Mouse (Mus musculus): ENCODE measurements around the gene Map4k1.

Map4k1 gene

DNA sequence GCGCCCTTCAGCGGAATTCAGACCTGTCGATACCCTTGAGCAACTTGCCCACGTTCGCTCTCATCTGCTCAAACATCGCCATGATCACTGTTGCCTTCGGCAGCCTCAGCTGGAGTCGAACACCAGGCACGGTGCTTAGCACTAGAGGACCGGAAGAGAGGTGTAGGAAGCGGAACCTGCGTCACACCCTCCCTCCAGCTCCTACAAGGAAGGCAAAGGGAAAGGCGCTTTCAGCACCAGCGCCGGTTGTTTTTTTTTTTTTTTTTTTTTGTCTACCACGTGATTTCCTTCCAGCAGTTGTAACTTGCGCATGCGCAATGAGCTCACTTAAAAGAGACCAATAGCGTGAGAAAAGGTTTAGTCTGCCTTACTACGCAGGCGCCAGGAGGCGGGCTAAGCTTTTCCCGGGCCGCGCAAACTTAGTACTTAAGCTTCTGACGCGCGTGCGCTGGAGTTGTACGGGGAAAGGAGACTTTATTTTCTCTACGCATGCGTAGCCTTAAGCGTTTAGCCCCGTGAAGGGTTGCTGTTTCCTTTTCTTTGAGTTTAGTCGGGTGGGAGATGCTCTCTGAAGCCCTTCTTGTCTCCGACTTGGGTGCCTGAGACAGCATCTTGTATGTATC lies at the start of gene Map4k1, which contains the start of gene Eif3k:
Map4k1 (plus strand) TSS at position 400 of the 623 bp plus-strand sequence.
Eif3k (minus strand) TSS at position 214 of the 623 bp plus-strand sequence.
- DNase-seq = peak; percentile 99

DNA sequence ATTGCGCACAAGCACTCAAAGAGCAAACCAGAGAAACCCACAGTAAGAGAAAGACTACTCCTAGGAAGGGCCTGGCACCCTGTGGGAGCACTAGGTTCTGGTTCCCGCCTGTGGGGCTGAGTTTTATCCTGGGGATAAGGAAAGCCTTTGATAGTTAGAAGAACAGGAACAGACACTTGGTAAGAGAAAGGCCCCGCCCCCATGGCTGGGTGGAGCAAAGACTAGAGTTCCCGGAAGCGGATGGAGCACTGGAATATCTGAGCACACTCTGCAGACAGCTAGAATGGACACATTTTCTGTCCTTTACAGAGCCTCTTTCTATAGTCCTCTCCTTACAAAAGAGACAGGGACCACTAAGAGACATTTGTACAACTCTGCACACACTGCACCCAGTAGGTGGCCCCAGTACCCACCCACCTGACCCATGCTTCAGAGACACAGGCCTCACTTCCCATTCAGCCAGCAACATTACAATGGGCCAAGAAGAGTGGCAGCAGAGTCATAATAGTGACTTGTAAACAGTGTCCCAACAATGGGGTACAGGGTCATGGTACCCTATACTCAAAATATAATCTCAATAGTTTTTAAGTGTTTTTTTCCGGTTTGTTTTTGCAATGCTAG lies 49.3 kb upstream of the Map4k1 start:
- DNase-seq = peak; percentile 83

DNA sequence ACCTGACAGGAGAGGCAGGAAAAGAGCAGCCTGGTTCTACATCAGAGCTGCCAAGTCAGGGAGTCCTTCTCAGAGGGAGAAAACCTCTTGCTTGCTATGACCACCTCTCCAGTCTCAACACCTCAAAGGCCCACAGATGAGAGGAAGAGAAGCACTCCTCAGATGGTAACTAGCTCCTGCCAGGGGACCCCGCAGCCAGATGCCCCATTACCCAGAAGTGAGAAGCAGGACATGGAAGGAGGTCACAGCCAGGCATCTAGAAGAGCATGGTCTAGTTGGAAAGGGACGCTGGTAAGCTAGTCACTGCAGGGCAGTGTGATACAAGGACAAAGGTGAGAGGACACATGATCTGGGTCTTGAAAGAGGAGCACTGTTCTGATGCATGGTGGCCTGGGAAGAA lies 48.0 kb upstream of the Map4k1 start:
- no peak for DNase-seq

GRCm38 (mm10) chr7:28936787-28937186 lies 45.1 kb upstream of the Map4k1 start:
- peak; percentile 78 for DNase-seq

DNA sequence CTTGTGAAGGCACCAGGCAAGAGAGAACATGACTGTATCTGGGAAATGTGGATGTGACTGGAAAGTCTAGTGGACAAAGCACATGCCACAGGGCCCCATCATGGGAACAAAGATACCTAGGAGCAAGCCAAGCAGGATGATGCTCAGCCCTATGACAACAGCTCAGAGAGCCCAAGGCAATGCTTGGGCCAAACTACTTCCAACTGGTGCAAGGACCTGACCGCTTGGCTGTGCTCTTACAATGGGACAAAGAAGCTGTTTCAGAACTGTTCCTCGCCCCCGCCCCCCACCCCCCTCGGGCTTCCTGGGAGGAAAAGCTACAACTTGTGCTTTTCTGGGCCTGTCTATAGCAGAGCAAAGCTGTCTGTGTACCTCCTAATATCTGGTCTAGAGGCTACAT lies 43.2 kb upstream of the Map4k1 start:
- no peak for DNase-seq

- DNase-seq = no peak
These were observed 42.2 kb upstream of the Map4k1 start for GRCm38 (mm10) chr7:28939418-28940183.

GRCm38 (mm10) chr7:28941129-28941528 lies 40.7 kb upstream of the Map4k1 start:
- no peak for DNase-seq

- DNase-seq = no peak
These were observed 40.3 kb upstream of the Map4k1 start for GRCm38 (mm10) chr7:28941542-28941941.

- DNase-seq = no peak
These were observed 38.2 kb upstream of the Map4k1 start for GRCm38 (mm10) chr7:28943451-28944180.

DNA sequence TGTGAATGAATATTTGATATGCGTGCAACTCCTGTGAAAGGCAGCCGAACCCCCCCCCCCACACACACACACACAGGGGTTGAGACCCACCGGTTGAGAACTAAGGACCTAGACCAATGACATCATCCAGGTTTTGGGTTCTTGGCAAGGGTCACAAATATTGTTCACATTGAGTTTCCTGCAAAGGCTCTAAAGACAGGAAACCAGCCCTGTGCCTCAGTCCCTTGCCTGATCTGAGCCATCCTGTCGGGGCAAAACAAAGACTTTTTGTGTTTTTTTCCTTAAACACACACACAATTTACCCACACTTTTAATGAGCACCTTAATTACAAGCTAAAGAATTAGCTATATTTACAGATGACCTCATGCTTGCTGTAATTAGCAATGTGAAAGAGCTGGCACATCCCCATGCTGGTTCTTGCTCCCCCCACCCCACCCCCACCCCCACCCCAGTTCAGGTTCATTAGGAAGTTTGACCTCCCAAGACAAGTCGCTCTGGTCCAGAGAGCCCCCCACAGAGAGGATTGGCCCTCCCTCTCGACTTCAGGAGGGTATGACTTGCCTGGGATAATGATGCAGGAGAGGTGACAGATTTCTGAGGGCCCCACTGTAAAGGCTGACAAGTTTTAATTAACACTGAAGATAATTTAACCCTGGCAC lies 37.0 kb upstream of the Map4k1 start:
- no peak for DNase-seq

- peak; percentile 59 for DNase-seq
These were observed 36.2 kb upstream of the Map4k1 start for GRCm38 (mm10) chr7:28945416-28946270.

DNA sequence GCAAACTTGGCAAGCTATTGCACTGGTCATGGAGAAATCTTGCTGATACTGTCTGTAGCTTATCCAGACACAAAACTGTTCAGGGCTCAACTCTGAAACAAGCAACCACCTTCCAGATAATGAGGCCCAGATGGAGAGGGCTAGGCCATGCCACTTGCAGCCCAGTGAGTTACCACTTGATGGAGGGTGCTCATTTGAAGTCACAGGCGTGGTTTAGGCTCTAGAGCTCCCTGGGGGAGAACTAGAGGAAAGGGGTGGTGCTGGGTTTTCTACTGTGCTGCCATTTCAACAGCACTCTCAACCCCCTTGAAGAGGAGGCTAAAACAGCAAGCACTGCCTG lies 35.6 kb upstream of the Map4k1 start:
- DNase-seq = no peak

GRCm38 (mm10) chr7:28948746-28949145 lies 33.1 kb upstream of the Map4k1 start:
- no peak for DNase-seq

DNA sequence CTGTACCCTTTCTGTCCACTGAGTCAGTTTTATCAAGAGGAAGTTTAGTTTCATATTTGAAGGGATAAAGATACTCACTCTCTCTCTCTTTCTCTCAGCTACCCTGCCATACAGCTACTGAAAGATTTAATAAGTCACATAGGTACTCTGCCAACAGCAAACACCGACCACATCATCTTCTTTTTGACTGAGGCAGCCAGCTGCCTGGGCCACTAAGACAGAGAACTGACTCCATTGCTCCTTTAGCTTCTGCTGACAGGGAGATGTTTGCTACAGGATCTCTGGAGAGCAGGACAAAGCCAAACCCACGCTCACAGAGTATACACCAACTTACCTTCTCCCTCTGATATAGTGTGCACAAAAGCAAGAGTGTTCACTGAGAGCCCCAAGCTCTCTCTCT lies 32.6 kb upstream of the Map4k1 start:
- DNase-seq = no peak

DNA sequence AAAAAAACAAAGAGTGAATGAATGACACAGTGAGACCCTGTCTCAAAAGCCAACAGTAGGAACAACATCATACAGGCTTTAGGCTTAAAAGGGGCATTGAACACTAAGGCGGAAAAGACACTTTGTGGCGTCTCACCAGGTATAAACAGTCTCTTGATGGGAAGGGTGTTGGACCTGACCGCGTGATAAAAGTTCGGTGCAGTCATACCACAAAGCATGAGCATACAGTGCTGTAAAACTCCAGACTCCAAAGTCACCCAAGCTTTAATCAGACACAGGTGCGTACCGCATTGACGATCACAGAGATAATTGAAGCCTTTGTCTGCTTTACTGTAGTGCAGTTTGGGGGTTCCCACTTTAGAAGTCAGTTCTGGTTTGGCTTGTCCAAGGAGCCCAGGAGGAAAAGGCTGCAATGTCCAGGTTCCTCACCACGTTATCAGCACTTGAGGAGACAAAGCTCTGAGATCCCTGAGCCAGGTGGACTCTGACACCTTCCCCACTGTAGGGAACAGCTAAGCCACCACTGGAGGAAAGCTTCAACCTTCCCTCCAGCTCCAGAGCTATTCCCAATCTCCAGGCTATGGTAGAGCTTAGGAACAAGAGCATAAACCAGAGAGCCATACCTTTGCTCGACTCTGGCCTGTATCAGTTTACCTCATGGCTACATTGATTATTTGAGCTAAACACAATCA lies 31.4 kb upstream of the Map4k1 start:
- no peak for DNase-seq

GRCm38 (mm10) chr7:28951764-28952163 lies 30.1 kb upstream of the Map4k1 start:
- no peak for DNase-seq

DNA sequence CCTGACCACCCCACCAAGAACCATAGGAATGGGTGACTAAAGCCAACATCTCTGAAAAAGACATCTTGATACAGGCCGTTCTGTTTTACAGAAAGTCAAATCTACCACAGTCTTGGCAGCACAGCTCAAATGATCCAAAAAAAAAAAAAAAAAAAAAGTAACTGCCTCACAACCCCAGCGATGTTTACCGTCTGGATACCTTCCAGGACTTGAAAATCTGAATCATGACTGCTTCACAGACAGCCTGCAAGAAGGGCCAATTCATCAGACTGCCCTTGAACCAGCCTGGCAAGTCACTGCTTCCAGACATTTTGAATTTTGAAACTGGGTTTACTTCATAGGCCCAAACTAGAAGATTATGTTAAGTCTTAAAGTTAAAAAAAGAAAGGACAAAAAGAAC lies 29.1 kb upstream of the Map4k1 start:
- DNase-seq = peak; percentile 88

DNA sequence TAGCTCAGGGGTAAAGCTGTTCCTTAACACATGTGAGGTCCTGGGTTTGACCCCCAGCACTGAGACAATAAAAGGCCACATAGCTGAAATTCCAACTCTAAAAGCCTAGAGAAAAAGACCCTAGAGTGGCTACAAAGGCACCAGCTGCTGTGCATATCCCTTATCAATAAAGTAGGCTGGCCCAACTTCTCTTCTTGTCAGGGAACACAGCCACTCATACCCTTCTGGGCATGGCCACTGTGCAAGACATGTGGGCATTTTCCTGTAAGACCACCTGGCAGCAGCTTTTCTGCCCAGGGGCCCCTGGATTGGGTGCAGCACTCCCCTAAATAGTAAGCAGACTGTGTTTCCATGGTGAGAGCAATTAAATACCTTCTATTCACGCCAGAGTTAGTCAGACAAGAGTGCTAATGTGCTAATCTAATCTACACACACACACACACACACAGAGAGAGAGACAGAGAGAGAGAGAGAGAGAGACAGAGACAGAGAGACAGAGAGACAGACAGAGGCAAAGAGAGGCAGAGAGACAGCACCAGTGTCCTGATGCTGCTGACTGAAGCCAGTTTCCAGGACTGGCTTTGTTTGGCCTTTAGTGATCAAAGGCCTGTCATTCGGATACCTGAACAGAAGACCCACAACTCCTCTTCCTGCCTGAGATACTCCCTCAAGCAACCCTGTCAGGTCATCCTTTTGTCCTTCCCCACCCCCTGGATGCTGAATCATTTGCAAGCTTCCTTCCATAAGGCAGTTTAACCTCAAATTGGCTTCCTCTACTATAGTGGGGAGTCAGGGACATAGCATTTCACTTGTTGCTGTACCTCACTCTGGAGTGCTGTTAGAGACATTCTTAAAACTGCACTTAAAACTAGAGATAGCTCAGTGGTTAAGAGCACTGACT lies 28.1 kb upstream of the Map4k1 start:
- DNase-seq = no peak

DNA sequence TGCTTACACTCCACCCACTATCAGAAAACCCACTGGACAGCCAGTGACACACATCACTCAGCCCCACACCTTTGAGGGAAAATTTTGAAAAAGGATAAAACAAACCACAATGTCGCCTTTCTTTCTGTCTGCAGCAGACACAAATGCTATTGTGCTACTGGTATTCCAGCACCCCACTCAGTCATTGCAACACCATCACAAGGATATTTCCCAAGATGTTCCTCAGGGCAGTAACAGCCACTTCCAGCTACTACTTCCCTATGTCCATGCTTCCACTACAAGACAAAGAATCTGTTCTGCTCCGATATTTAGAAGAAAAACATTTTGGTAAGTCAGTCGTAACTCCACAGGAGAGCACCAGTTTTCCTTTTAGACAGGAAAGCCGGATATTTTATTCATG lies 27.1 kb upstream of the Map4k1 start:
- DNase-seq = peak; percentile 77

- DNase-seq = no peak
These were observed 26.5 kb upstream of the Map4k1 start for GRCm38 (mm10) chr7:28955295-28955897.
